Mouse (Mus musculus) adrenal gland, postnatal 10 days (tissue): ENCODE measurements around the gene Tpcn2. TPM values are rescaled to one million over a fixed set of nuclear protein-coding genes. Genes with fewer than 3 reads are reported as not detected.

ENCODE experiments used
- DNase-seq: peaks from one replicate; pipeline ENCODE4 v3.0.0; 2021; ENCODE audit warnings: mixed read lengths
- total RNA-seq, 2 experiments: library from RNA; stranded (reverse); gene quantifications; 2 replicates each; pipeline ENCODE4 v1.2.3; 2021

Tpcn2 gene
- total RNA-seq, 2 experiments from 2014 or later, result 12.4 to 18.4 TPM

DNA sequence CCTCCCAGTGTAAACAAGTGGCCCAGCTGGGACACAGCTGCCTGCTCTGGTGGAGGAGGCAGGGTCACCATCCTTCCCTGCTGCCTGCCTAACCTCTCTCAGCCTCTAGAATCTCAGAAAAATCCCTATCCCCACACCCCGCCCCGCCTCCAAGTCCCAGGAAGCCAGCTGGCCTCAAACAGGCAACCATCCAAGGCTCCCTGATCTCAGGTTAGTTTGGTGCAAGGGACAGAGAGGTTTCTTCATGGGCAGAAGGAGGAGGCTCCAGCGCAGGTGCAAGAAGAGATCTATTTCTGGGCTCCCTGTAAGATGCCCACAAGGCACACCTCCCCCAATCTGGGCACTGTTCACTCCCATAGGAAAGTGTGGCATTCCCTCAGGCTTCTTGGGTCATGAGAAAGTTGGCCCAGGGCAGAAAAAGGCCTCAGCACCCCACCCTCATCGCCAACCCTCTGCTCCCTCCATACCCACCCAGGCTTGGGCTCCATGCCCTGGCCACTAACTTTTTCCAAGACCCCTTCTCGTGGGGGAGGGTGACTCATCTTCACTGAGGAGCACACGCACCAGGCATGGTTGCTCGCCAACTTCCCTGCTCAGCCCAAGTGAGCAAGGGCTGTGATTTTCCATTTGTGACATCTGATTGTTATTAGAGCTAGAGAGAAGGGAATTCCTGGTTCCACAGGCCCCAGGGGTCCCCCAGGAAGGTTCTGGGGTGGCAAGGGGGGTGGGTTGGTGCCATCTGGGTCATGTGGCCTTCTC lies 15.9 kb upstream of the Tpcn2 start:
- no peak for DNase-seq

- no peak for DNase-seq
Measured at GRCm38 (mm10) chr7:145298666-145299490, 15.1 kb upstream of the Tpcn2 start.

DNA sequence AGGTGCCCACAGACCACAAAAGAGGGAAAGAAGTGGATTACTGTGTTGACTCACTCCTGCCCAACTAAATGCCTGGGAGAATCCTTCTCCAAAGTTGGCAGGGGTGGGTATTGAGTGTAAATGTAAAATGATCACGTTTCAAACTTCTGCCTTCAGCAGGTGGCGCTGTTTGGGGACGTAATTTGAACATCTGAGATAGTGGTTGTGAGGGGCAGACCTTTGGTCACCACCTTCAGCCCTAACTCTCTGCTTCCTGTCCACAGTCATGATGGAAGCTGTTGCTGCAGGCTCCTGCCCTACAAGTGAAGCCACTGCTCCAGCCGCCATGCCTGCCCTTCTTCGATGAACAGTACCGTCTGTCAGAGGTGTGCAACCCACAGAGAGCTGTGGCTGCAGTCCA lies 10.0 kb upstream of the Tpcn2 start:
- DNase-seq, result peak; percentile 53

DNA sequence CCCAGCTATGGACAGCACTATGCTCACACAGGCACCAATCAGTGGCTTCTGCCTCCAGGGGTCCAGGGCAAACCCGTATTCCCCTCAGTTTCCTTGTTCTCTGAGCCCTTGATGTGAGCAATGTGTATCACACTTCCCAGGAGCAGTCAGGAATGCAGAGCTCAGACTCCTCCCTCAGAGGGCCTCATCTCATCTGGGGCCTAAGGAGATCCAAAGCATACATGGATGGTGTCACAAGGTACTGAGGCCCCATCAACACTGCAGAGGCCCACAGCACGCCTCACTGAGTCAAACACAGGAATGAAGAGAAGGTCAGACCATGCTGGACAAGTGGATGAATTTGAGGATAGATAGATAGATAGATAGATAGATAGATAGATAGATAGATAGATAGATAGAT lies 8.9 kb upstream of the Tpcn2 start:
- DNase-seq, result no peak

DNA sequence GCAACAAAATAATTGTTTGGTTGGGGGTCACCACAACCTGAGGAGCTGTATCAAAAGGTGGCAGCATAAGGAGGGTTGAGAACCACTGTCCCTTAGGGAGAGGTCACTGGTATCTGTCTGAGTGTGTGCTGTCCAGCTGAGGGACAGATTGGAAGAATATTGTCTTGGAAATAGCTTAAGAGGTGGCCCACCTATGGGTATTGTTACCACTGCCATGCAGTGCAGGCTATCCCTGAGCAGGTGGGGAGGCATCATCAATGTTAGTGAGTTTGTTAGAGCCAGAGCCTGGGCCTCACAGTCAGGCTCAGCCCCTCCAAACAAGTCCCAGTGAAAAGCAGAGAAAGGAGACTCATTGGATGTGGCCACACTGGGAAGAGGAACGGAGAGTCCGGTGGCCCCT lies 8.0 kb upstream of the Tpcn2 start:
- no peak for DNase-seq

DNA sequence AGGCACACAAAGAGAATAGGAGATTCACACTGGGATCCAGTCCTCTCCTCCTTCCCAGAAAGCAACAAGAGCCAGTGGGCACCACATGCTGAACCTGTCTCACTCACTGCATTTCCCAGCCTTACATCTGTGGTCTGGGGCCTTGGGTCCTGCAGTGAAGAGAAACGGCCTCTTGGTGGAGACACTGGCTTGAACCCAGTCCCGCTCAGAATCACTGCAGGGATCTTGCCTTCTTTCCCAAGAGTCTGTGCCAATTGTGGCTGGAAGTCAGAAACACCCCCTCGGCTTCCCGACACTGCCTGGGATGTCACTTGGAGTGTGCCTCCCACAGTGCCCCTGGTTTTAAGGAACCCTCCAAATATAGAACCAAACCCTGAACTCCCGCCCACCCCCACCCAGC lies 5.5 kb upstream of the Tpcn2 start:
- peak; percentile 46 for DNase-seq

- DNase-seq, result no peak
Measured at GRCm38 (mm10) chr7:145287410-145287809, 3.6 kb upstream of the Tpcn2 start.

GRCm38 (mm10) chr7:145285476-145285875 lies 1.7 kb upstream of the Tpcn2 start:
- DNase-seq, result no peak

GRCm38 (mm10) chr7:145284293-145284692 lies 482 bp upstream of the Tpcn2 start:
- DNase-seq, result no peak

DNA sequence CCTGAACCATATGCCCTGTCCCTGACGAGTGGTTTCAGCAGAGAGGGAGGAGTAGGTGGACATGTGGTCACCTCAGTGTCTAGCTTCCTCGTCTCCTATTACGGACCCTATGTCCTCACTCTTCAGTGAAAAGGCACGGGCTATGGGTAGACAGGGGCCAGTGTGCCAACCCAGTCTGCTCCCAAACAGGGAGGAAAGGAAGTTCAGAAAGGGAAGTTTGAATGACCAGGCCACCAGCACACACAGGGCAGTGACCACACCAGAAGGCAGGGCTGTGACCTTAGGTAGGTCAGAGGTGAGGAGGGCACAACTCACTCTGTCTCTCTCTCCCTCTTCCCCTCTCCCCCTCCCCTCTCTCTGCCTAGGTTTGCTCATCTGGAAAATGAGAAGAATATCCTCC lies 770 bp downstream of the Tpcn2 start:
- no peak for DNase-seq

DNA sequence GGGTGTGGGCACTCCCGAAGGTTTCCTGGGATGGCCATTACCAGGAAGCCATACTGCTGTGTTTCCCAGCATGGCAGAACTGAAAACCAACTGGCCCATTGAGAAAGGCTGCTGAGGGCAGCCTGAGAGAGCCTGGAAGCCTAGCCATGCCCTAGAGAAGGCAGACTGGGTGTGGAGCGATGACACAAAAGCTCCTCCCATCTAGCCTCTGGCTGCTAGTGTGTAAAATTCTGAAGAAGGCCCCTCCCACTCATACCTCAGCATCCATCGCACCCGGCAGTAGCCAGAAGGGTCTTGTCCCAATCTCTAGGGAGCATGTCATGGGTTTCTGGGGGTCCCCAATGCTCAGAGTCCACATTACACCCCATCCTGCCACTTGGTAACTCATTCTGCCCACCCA lies 2.4 kb downstream of the Tpcn2 start:
- DNase-seq, result no peak

DNA sequence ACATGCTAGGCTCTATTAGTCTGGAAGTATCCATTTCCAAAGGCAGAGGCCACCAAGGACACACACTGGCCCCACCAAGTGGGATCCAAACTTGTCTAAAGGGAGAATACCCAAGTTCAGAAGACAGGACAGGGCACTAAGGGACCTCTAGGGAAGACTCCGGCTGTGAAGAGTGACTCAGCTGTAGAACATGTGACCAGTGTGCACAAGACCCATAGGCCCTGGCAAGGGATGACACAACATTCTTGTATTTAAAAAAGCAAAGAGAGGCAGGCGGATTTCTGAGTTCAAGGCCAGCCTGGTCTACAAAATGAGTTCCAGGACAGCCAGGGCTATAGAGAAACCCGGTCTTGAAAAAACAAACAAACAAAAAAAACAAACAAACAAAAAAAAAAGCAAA lies 8.3 kb downstream of the Tpcn2 start:
- DNase-seq, result no peak

- DNase-seq, result no peak
Measured at GRCm38 (mm10) chr7:145270955-145271354, 12.9 kb downstream of the Tpcn2 start.

DNA sequence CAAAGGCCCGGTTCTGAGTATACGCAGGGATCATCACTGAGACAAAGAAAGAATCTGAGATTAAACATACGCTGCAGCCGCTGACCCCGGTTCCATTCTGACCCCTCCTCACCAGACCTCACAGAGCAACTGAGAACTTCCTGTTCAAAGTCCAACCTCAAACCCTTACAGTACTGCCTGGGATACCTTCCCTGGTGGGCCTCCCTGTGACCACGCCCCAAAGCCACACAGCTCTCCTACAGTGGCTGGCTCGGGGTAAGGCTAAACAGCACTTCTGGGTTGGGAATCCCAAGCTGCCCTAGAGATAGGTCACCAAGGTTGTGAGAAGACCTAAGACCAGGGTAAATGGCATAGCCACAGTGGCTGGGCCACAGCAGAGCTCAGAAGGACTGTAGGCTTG lies 14.9 kb downstream of the Tpcn2 start:
- DNase-seq, result no peak

DNA sequence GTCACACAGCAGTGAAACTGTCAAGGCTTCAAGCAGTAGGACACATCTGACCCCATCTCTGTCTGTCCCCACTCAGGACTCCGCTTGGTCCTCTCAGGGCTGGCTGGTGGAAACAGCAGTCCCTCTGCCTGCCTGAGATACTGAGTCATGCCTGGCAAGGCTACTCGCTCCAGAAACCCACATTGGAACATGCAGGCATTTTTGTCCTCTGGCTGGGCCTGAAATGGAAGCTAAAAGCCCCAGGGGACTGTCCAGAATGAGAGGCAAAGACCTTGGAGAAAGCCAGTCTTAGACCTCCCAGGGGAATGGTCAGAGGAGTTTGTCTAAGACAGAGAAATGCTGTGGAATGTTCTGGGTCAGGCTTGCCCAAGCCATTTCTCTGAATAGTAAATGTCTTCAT lies 17.8 kb downstream of the Tpcn2 start:
- peak; percentile 66 for DNase-seq

DNA sequence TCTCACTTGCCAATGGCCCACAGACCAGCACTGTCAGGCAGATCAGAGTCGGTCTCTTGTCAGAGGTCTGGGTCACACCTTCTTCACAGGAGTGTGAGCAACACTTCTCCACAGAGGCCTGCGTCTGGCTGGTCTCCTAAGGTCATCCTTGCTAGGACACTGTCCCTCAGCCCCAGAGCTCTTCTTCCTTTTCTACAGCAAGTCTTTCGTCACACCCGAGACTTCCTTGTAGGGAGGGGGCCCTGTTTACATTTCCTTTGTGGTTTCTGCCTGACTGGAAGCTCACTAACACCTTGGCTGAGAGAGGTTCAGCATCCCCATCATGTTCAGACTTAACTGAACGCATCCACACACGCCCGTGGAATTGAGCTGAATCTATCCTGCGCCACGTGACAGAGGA lies 19.6 kb downstream of the Tpcn2 start:
- DNase-seq, result no peak

GRCm38 (mm10) chr7:145256092-145256491 lies 27.7 kb downstream of the Tpcn2 start:
- DNase-seq, result peak; percentile 27

GRCm38 (mm10) chr7:145253986-145254630 lies 29.7 kb downstream of the Tpcn2 start:
- DNase-seq, result no peak

GRCm38 (mm10) chr7:145252715-145253476 lies 30.9 kb downstream of the Tpcn2 start:
- peak; percentile 91 for DNase-seq

DNA sequence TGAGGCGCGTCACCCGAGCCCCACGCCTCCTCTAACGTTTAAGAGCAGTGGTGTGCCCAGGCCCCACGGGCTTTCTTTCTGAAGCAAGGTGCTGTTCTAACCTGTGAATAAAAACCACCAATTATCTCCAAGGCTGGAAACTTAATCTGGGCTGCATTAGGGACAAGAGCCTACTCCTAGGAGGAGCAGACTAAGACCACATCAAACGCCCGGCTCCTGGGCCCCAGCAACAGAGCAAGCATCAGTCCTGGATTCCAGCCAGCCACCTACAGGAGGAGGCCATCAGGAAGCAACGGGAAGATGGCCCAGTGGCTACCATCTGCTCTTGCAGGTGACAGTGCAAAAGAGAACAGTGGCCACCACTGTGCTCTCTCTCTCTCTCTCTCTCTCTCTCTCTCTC lies 33.6 kb downstream of the Tpcn2 start:
- no peak for DNase-seq

GRCm38 (mm10) chr7:145248911-145249310 lies 34.9 kb downstream of the Tpcn2 start:
- DNase-seq, result no peak
